Mouse (Mus musculus) natural killer cell, adult 2 months (primary cell): ENCODE data around the gene Arl5c.

Experiments
- DNase-seq, 2 experiments: peaks; one replicate each; pipeline ENCODE4 v3.0.0; 2022; ENCODE audit warnings: low spot score in 2 of 2

Gene Arl5c

DNA sequence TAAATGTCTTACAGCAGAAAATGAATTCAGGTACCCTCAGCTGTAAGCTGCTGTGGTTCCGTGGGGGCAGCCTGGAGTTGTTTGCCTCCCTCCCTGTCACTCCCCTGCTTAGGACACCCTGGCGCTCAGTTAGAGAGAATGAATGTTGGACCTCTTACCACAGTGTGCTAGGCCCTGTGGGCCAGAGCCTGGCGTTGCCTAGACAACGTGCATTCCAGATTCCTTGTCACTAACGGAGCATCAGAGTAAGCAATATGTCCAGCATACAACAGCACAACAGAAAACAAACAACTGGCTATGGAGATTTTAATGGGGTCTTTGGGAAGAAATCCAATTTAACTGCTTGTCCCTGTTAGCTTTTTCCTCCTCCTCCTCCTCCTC, 36.7 kb downstream of the Arl5c start:
- no peak for DNase-seq

DNA sequence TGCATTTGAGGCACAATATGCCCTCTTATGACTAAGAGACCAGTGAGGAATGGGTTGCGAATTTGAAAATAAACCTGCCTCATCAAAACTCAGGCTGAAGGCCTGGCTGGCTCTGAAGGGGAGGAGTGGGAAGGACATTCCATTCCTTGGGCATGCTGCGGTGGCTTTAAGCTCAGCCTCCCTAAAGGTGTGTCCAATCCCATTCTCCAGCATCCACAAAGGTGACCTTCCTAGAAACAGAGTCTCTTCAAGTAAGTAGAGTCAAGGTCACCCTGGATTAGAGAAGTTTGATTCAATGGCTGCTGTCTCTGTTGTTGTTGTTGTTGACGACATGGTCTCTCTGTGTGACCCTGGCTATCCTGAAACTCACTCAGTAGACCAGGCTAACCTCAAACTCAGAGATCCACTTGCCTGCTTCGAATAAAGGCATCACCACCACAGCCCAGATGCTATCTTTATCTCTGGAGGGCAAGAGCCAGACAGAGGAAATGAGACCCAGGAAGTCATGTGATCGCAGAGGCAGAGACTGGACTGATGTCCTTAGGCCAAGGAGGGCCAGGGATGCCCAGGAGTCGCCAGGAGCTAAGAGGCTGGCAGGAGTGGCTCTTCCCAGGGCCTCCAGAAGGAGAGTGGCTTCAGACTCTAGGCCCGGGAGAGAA, 37.2 kb downstream of the Arl5c start:
- no peak for DNase-seq

DNA sequence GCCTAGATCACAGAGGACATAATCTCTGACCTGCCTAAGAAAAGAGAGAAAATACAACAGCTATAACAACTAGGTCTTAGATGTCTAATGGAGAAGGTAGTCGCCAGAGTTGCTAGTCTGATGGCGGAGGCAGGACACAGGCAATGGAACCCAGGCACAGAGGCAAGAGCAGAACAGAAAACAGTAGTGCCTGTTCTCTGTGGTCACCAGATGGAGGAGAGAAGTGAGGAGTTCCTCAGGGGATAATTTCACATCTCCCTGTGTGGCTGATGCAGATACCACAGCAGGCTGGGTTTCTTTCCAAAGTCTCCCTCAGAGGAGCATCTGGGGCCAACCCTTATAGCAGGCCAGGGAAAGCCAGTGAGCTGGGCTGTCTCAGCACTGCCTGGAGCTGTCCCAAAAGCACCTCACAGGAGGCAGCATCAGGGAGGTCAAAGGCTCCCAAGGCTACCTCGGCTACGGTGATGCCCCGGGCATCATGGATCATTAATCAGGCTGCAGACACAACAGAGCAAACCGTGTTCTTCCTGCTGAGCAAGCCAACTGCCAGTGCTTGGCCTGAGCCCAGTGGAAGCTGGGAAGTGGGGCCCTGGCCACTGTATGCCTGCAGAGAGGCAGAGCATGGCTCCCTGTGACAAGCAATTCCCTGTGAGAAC, 38.9 kb downstream of the Arl5c start:
- no peak for DNase-seq

DNA sequence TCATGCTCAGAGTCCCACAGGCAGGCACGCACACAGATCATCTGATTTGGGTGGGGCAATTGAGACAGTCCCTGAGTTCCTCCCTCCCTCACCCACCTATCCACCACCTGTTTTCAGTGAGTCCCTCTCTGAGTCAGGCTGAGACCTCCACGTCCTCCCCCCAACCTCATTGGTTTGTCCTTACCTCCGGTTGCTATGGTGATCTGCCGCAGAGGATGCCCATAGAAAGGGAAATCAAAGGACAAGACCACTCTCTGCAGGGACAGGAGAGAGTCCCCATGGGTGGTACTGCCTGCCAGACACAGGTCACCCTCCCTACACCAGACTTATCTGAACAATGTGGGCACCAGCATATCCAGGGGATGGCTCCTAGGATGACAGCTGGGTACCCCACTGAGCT, 40.1 kb downstream of the Arl5c start:
- no peak for DNase-seq

DNA sequence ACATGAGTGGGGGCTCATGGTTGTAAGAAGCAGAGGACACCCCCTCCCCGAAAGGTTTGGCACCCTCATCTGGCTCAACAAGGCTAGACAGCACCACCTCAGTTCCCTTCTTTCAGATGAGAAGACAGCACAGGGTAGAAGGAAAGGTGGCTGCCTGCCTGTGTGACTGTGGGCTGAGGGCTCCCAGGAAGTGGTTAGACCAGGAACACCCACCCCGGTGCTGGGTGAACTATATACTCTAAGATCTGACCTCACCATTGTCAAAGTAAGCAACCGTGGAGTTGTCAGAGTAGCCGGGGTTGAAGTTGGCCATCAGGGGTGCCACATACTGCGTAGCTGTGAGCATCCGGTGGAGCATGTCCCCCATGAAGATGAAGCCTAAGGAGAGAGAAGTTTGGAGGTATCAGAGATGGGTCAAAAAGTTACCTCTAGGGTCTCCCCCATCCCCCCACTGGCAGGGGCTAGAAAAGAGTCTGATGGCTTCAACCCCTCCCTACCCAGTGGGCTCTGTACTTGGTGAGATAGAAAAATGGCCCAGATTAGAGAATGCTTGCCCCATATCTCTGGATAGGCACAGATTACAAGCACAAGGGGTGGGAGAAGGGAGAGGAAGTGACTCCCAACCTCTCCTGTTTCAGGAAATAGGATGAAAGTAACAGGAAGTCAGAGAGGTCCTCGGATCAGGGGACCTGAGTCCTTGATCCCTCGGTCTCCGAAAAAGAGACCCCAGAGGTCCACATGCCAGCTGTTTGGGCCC, 40.7 kb downstream of the Arl5c start:
- DNase-seq = peak; percentile 49 to 55

DNA sequence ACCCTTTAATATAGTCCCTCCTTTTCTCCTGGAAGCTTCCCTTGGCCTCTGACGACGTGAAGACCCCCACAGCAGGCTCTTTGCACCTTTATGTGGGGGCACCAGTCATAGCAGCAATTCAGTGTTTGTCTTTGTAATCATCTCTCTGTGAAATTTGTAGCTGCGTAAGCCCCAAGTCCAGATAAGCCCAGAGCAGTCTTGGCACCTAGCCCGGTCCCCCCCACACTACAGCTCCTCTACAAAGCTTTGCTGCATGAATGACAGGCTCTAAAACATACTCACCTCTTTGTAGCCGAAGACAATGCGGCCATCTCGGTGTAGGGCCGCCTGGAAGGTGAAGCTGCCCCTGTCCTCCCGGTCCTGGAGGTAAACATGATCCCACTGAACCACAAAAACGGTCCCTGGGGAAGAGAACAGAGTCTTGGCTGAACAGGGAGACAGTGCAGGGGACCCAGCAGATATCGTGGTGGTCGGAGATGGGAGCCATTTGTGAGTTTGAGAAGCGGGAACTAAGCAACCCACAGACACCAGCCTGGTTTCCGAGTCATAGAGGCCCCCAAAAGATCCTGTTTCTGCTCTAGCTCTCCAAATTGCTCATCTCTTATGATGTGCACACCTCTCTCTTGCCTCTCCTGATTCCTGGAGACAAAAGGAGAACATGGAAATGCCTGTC, 41.4 kb downstream of the Arl5c start:
- no peak for DNase-seq

DNA sequence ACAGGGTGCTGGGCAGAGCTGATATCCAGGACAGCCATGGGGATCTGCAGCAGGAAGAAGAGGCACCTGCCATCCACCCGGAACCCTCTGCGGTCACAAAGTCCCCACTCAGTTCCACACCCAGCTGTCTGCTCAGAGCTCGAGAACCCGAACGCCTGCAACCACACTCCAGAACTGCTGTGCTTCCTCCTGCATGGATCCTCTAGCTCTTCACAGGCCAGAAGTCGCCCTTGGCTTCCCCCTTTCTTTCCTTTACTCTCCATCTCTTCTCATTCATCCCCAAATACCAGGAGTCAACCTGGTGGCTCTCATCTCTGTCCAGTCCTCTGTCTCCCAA, 42.1 kb downstream of the Arl5c start:
- DNase-seq = no peak

DNA sequence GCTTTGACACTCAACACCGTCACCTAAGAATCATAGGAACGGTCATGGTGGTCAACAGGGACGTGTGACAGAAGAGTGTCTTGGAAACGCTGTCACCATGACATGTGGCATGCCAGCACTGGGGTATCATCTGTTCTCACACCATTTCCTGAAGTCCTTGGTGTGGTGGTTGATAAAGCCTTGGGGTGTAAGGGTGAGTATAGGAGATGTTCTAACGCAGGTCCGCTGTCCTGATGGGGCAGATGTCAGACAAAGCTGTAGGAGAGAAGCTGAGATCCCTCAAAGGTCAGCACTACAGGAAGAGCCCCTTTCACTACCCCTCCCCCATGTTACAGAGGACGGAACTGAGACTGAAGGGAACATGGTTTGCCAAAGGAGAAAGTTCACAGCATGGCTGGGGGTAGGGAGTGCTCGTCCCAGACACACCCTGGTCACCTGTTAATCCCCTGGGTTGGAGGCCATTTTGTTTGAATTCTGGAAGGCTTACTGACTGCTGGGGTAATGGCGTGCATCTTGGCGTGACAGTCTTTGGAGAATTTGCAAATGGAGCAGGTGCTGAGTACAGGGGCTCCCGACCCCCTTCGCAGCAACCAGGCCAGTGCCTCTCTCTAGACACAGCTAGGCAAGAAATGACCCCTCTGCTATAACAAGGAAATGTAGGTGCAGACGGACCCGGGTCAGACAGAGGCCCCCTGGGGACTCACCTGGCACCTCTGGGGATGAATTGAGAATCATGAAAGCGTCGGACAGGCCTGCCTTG, 42.6 kb downstream of the Arl5c start:
- no peak for DNase-seq

DNA sequence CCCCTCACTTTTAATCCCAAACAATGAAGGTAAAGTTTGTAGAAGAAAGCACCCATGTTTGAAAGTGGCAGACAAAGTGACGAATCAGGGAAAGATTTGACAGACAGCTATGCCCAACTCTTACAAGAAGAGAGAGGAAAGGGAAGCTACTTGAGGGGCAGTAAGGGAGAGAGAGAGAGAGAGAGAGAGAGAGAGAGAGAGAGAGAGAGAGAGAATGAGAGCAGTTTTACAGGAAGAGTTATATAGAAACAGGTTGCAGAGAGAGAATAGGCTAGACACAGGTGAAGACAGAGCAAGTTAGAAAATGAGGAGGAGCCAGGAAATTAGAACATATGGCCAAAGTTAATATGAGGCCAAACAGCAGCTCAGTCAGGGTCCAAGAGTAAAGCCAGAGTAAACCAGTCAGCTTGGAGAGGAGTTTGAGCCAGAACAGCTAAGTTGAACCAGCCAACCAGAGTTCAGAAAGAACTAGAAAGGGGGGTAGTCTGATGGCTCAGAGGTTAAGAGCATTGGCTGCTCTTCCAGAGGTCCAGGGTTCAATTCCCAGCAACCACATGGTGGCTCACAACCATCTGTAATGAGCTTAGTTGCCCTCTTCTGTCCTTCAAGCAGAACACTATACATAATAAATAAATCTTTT, 43.5 kb downstream of the Arl5c start:
- DNase-seq = no peak

DNA sequence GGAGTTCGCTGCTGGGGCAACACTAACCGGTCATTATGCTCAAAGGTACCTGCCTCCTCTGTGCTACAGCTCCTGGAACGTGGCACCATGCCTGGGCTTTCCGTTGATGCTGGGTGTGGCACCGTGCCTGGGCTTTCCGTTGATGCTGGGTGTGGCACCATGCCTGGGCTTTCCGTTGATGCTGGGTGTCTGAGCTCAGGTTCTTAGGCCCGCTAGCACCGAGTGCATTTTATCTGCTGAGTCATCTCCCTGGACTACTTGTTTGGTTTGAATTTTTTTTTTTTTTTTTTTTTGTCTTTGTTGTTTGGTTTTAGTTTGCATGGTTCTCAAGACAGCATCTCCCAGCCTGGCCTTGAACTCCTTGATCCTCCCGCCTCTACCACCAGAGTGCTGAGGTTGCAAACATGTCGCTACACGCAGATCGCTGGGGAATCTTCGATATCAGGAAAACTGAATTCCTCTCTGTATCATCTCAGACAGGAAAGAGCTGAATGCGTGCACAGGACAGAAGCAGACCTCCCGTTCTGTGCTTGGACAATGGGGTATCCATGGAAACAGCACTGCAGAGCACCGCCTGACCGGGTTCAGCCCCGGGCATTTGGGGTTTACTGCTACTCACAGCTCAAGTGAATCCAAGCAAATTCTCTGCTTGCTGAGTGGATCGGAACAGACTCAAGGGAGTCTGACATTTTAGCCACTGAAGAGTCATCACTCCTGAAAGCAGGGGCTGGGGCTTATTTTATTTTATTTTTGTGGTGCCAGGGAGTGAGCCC, 46.1 kb downstream of the Arl5c start:
- no peak for DNase-seq

DNA sequence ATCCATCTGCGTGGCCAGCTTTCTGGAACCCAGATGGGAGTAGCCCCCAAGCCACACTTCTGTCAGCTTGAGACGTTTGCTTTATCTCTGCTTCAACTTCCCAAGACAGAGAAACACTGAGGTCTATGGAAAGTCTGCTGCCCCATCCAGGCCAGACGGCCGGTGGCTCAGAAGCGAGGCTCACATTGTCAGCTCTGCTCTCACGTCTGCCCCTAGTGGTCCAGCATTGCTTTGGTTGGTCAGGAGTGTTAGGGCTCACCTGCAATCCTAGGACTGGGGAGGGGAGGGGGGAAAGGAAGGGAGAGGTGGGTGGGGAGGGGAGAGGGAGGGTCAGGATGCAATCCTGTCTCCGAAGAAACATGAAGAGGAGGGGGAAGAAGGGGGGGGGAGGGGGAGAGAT, 48.6 kb downstream of the Arl5c start:
- DNase-seq = peak in 1 of 2 experiments; percentile 28

DNA sequence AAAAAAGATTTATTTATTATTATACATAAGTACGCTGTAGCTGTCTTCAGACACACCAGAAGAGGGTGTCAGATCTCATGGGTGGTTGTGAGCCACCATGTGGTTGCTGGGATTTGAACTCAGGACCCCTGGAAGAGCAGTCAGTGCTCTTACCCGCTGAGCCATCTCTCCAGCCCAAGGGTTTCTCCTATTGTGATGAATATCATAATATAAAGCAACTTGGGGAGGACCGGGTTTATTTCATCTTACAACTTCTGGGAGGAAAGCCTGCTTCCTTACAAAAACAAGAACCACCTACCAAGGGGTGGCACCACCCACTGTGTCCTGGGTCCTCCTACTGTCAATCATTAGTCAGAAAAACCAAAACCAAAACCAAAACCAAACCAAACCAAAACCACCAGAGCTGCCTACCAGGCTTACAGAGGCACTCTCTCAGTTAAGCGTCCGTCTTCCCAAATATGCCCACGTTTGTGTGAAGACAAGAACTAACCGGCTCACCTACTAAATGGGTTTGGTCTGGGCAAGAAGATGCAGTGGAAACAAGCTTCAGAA, 50.2 kb downstream of the Arl5c start:
- peak; percentile 14 to 20 for DNase-seq

DNA sequence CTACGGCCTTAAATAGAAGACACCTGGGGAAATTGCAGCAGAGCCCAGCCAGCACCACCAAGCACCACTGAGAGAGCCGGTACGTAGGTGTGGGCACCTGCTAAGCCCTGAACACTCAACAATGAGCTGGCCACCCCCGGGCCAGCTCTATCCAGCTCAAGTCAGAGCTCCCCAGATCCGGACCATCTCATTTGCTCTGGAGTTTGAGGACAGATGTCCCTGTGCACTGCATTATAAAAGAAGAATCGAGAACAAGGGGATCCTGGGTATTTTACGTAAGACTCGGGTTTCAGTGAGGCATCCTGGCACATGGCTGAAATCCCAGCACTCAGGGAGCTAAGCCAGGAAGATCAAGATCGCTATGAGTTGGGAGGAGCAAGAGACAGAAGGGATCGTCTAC, 51.0 kb downstream of the Arl5c start:
- no peak for DNase-seq

DNA sequence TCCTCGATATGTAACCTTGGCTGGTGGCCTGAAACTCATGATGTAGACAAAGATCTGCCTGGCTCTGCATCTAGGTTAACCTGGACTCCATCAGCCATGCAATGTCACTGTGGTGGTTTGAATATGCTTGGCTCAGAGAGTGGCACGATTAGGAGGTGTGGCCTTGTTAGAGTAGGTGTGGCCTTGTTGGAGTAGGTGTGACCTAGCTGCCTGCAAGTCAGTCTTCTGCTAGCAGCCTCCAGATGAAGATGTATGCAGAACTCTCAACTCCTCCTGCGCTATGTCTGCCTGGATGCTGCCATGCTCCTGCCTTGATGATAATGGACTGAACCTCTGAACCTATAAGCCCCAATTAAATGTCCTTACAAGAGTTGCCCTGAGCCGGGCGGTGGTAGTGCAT, 52.7 kb downstream of the Arl5c start:
- no peak for DNase-seq

DNA sequence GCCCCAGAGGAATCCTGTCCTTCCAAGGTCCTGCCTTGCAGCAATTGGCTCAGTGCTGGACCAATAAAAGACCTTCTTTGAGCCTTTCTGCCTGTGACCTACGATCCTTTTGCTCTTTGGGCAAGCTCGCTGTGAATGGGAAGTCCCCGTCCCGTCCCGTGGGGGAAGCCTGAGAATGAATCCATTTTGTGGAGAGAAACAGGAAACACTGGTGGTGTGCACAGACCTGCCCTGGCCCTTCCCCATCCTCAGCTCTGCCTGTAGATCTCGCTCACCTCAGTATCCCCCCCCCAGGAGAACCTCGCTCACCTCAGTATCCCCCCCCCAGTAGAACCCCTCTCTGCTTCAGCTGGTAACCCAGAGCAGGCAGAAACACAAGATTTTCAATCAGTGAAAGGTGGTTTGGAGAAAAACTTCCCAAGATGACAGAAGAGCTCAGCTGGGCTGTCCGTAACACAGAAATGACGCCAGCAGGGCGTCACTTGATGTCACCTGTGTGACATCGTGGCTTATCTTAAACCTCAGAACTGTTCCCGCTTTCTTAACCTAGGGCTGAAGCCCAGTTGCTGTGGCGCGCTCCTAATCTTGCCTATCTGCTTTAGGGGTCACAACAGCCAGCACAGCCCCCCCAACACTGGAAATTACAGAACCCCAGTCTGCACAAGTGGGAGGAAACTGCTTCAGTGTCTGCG, 53.4 kb downstream of the Arl5c start:
- DNase-seq = no peak
